Mouse (Mus musculus) right cerebral cortex, postnatal 14 days (tissue): ENCODE measurements around the gene Psd4.

ENCODE experiments used
- DNase-seq: peaks from one replicate; pipeline ENCODE4 v3.0.0; 2022

The Psd4 gene

GRCm38 (mm10) chr2:24367030-24367894, at the start of gene Psd4:
Gene Psd4, plus strand, starts transcription at chr2:24367580.
- DNase-seq = peak; percentile 24

- no peak for DNase-seq
Measured at GRCm38 (mm10) chr2:24317919-24318598, 49.3 kb upstream of the Psd4 start.

- DNase-seq = no peak
Measured at GRCm38 (mm10) chr2:24335333-24335732, 32.0 kb upstream of the Psd4 start.

GRCm38 (mm10) chr2:24336545-24336944, 30.8 kb upstream of the Psd4 start, which contains the start of gene Il1rn:
Gene Il1rn, plus strand, starts transcription at chr2:24336853.
- no peak for DNase-seq

- no peak for DNase-seq
Measured at GRCm38 (mm10) chr2:24341395-24341885, 25.9 kb upstream of the Psd4 start.

- DNase-seq = no peak
Measured at GRCm38 (mm10) chr2:24344619-24345018, 22.8 kb upstream of the Psd4 start.

GRCm38 (mm10) chr2:24345056-24345455, 22.3 kb upstream of the Psd4 start:
- DNase-seq = no peak

GRCm38 (mm10) chr2:24347926-24348325, 19.5 kb upstream of the Psd4 start:
- DNase-seq = no peak

- no peak for DNase-seq
Measured at GRCm38 (mm10) chr2:24351159-24351558, 16.2 kb upstream of the Psd4 start.

- DNase-seq = no peak
Measured at GRCm38 (mm10) chr2:24353042-24353441, 14.3 kb upstream of the Psd4 start.

GRCm38 (mm10) chr2:24357642-24358041, 9.7 kb upstream of the Psd4 start:
- peak; percentile 8 for DNase-seq

GRCm38 (mm10) chr2:24359347-24359746, 8.0 kb upstream of the Psd4 start:
- DNase-seq = no peak

- no peak for DNase-seq
Measured at GRCm38 (mm10) chr2:24363818-24364217, 3.6 kb upstream of the Psd4 start.

- DNase-seq = no peak
Measured at GRCm38 (mm10) chr2:24366214-24366975, 985 bp upstream of the Psd4 start.

- no peak for DNase-seq
Measured at GRCm38 (mm10) chr2:24367895-24368261, 498 bp downstream of the Psd4 start.

GRCm38 (mm10) chr2:24378747-24379450, 11.5 kb downstream of the Psd4 start:
- DNase-seq = no peak

GRCm38 (mm10) chr2:24382456-24383230, 15.3 kb downstream of the Psd4 start:
- DNase-seq = no peak

- DNase-seq = no peak
Measured at GRCm38 (mm10) chr2:24383636-24384035, 16.3 kb downstream of the Psd4 start.

GRCm38 (mm10) chr2:24384393-24384792, 17.0 kb downstream of the Psd4 start:
- DNase-seq = no peak

GRCm38 (mm10) chr2:24385111-24385961, 18.0 kb downstream of the Psd4 start:
- no peak for DNase-seq
